Mouse (Mus musculus) stomach, postnatal 0 days (tissue): ENCODE data around the gene Traf3ip1. TPM values are rescaled to one million over a fixed set of nuclear protein-coding genes. Genes with fewer than 3 reads are reported as not detected.

ENCODE experiments used
- ATAC-seq: fragments of 200-750 bp; cut with Nextera tagmentation; 2 replicates; pipeline ENCODE4 v1.8.0; 2017; ENCODE audit not compliant: low FRiP score, low TSS enrichment
- DNase-seq: peaks from one replicate; pipeline ENCODE4 v3.0.0-alpha.2; 2016; ENCODE audit warnings: low spot score
- H3K27ac ChIP-seq: fragments of 300-500 bp; sonication (generic); replicated peaks from 2 replicates; pipeline ENCODE4 v1.5.1; 2014; ENCODE audit warnings: mild to moderate bottlenecking, control low read depth
- H3K27me3 ChIP-seq: fragments of 300-500 bp; sonication (generic); 2 replicates; pipeline ENCODE4 v1.6.1; 2014; ENCODE audit warnings: low read length; ENCODE audit not compliant: control insufficient read depth, insufficient read depth
- H3K36me3 ChIP-seq: fragments of 300-500 bp; sonication (generic); 2 replicates; pipeline ENCODE4 v1.6.1; 2014; ENCODE audit warnings: low read length, mixed read lengths; ENCODE audit not compliant: control insufficient read depth, insufficient read depth
- H3K4me1 ChIP-seq: fragments of 300-500 bp; sonication (generic); replicated peaks from 2 replicates; pipeline ENCODE4 v1.6.1; 2014; ENCODE audit warnings: antibody characterized with exemption; ENCODE audit not compliant: control insufficient read depth, insufficient read depth
- H3K4me2 ChIP-seq: fragments of 300-500 bp; sonication (generic); replicated peaks from 2 replicates; pipeline ENCODE4 v1.6.1; 2014; ENCODE audit warnings: low read depth, mild to moderate bottlenecking, control low read depth, moderate library complexity
- H3K4me3 ChIP-seq: fragments of 300-500 bp; sonication (generic); 2 replicates; pipeline ENCODE4 v1.5.1; 2014; ENCODE audit warnings: low read depth, low read length, control low read depth
- H3K9ac ChIP-seq: fragments of 300-500 bp; sonication (generic); 2 replicates; pipeline ENCODE4 v1.6.1; 2014; ENCODE audit warnings: mild to moderate bottlenecking, low read length, control low read depth, mixed read lengths
- H3K9me3 ChIP-seq: fragments of 300-500 bp; sonication (generic); 2 replicates; pipeline ENCODE4 v1.6.1; 2016; ENCODE audit warnings: low read length; ENCODE audit not compliant: control insufficient read depth
- CTCF ChIP-seq: IDR thresholded peaks from 2 replicates; pipeline ENCODE4 v1.5.1; 2016; ENCODE audit warnings: antibody characterized with exemption, low read depth, mild to moderate bottlenecking, moderate library complexity
- EP300 ChIP-seq: optimal IDR thresholded peaks from 2 replicates; pipeline ENCODE3; 2016; ENCODE audit warnings: antibody characterized with exemption
- WGBS: fragments of 180-500 bp; shearing (Covaris S2); extraction: QIAGEN DNeasy Blood & Tissue Kit; methylation state at CpG from one replicate; pipeline ENCODE4 v1.1.7; 2014; 5-methylcytosine and 5-hydroxymethylcytosine counted together
- polyA plus RNA-seq: library from polyadenylated mRNA; unstranded; fragments of >200 nt; fragmentation: Nextera tagmentation; extraction: Ambion mirVana; gene quantifications from 2 replicates; pipeline ENCODE4 v1.2.1, GENCODE M21; 2015

Traf3ip1 gene
- polyA plus RNA-seq, 1 experiment from 2014 or later, result 3.0 TPM

- no peak for TF ChIP-seq CTCF
- TF ChIP-seq EP300, result no peak
- Histone ChIP-seq H3K9me3 (no peaks in the 10 kb centered on the region), H3K9ac (no peak overlapping the region), H3K27me3 (no peaks in the 10 kb centered on the region), H3K4me3 (no peak overlapping the region), H3K36me3 (no peaks in the 10 kb centered on the region), H3K4me1 (peaks cover 4% of the 10 kb centered on the region; the same call in 1 of the 2 replicates), H3K4me2 (no peak overlapping the region), H3K27ac (no peak overlapping the region)
- ATAC-seq (no peak), DNase-seq (no peak)
- 92% methylated on average over 6 of the region's 6 CpGs for whole genome bisulfite sequencing
Observed at GRCm38 (mm10) chr1:91498579-91498978, 4.1 kb downstream of the Traf3ip1 start.

- Histone ChIP-seq H3K27ac (no peak overlapping the region), H3K36me3 (peaks cover 3% of the 10 kb centered on the region; the same call in 1 of the 2 replicates), H3K9me3 (no peaks in the 10 kb centered on the region), H3K27me3 (no peaks in the 10 kb centered on the region), H3K9ac (no peak overlapping the region), H3K4me3 (no peak overlapping the region), H3K4me2 (no peak overlapping the region), H3K4me1 (no peaks in the 10 kb centered on the region)
- no peak for DNase-seq
- 35% methylated on average over 3 of the region's 3 CpGs for WGBS
- no peak for ATAC-seq
- TF ChIP-seq CTCF, result no peak
- no peak for TF ChIP-seq EP300
Observed at GRCm38 (mm10) chr1:91504615-91505014, 10.2 kb downstream of the Traf3ip1 start.

- H3K27ac ChIP-seq, result no peak overlapping the region; the same call in 1 of the 2 replicates
- DNase-seq (no peak), ATAC-seq (no peak)
- no peaks in the 10 kb centered on the region for H3K9me3 ChIP-seq
- no peak overlapping the region for H3K9ac ChIP-seq
- WGBS, result 79% methylated on average over 11 of the region's 11 CpGs
- H3K36me3 ChIP-seq, result no peaks in the 10 kb centered on the region
- no peak overlapping the region for H3K4me3 ChIP-seq
- TF ChIP-seq CTCF (peak; percentile 48), EP300 (no peak)
- no peak overlapping the region for H3K4me2 ChIP-seq
- no peaks in the 10 kb centered on the region for H3K4me1 ChIP-seq
- H3K27me3 ChIP-seq, result no peaks in the 10 kb centered on the region
Observed at GRCm38 (mm10) chr1:91514916-91515315, 20.5 kb downstream of the Traf3ip1 start.

GRCm38 (mm10) chr1:91515642-91516041 is 21.2 kb downstream of the Traf3ip1 start:
- TF ChIP-seq CTCF (no peak), EP300 (no peak)
- H3K4me3 ChIP-seq, result no peak overlapping the region
- no peaks in the 10 kb centered on the region for H3K36me3 ChIP-seq
- peak; percentile 36 for DNase-seq
- no peaks in the 10 kb centered on the region for H3K27me3 ChIP-seq
- WGBS, result 73% methylated on average over 6 of the region's 6 CpGs
- no peak overlapping the region for H3K4me2 ChIP-seq
- H3K4me1 ChIP-seq, result no peaks in the 10 kb centered on the region
- peak; percentile 50; the same call in 1 of the 2 replicates for ATAC-seq
- peak overlapping the region; percentile 49 for H3K27ac ChIP-seq
- H3K9ac ChIP-seq, result 0 out of 2 replicates have a peak overlapping the region, but pooled peaks have one; percentile 23
- H3K9me3 ChIP-seq, result no peaks in the 10 kb centered on the region

GRCm38 (mm10) chr1:91523759-91524158 is 29.3 kb downstream of the Traf3ip1 start:
- WGBS, result 17% methylated on average over 10 of the region's 10 CpGs
- Histone ChIP-seq H3K9me3 (no peaks in the 10 kb centered on the region), H3K27ac (no peak overlapping the region), H3K4me3 (no peak overlapping the region), H3K9ac (no peak overlapping the region), H3K4me1 (no peaks in the 10 kb centered on the region), H3K4me2 (no peak overlapping the region), H3K36me3 (peaks cover 15% of the 10 kb centered on the region), H3K27me3 (no peaks in the 10 kb centered on the region)
- DNase-seq, result peak; percentile 60
- ATAC-seq, result 0 out of 2 replicates have a peak, but pooled peaks have one; percentile 68
- TF ChIP-seq CTCF (peak; percentile 97), EP300 (no peak)

- Histone ChIP-seq H3K27me3 (no peaks in the 10 kb centered on the region), H3K9me3 (no peaks in the 10 kb centered on the region), H3K4me1 (no peaks in the 10 kb centered on the region), H3K4me3 (no peak overlapping the region), H3K36me3 (peaks cover 15% of the 10 kb centered on the region), H3K27ac (no peak overlapping the region), H3K9ac (no peak overlapping the region), H3K4me2 (no peak overlapping the region)
- ATAC-seq (no peak), DNase-seq (no peak)
- TF ChIP-seq EP300 (no peak), CTCF (no peak)
- WGBS, result 92% methylated on average over 14 of the region's 14 CpGs
Observed at GRCm38 (mm10) chr1:91525838-91526237, 31.4 kb downstream of the Traf3ip1 start.
